Mouse (Mus musculus) gastrocnemius, adult 18-20 months (tissue): ENCODE results near the gene Scube2. TPM values are rescaled to one million over a fixed set of nuclear protein-coding genes. Genes with fewer than 3 reads are reported as not detected.
A peak's percentile ranks its signal among the peaks of the same experiment; 100 is the strongest.

Experiments used
- DNase-seq: peaks from one replicate; pipeline ENCODE4 v3.0.0; 2021; ENCODE audit warnings: low spot score
- total RNA-seq, 2 experiments: library from RNA; stranded (reverse); gene quantifications; 2 replicates each; pipeline ENCODE4 v1.2.3; 2021

Scube2 gene
- total RNA-seq, 2 experiments from 2014 or later = 2.1 to 3.7 TPM

DNA sequence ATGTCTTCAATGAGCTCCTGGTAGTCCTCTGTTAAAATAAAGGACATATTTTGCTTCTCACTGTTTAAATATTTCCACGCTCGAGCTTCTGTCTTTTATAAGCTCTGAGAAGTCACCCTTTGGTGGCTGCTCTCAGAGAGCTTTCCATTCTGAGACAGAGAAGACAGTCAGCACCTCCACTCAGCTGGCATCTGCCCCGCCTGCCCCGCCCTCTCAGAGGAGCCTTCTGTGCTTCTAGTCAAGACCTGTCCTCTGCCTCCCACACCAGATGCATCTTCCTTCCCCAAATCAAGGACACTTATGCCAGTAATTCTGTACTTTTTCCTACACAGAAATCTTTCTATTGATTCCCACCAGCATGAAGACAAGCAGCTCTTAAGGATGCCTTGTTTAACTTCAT, 64.9 kb downstream of the Scube2 start:
- DNase-seq = no peak

DNA sequence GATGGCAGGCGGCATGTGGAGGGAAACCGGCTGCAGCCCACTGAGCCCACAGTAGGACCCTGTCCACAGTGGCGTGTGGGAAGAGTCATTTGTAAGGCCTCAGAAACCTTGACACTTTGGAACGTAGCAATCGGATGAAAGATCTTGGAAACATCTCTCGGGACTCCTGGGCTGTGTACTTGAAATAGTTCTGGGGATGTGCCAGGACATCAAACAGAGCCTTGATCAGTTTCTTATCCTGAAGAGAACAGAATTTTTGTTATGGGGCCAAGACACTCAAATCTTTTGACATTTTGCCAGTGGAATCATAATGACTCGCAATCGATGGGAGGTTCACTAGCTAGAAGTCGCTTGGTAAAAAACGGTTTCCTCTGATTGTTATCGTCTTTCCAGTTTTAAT, 66.3 kb downstream of the Scube2 start:
- DNase-seq = no peak

DNA sequence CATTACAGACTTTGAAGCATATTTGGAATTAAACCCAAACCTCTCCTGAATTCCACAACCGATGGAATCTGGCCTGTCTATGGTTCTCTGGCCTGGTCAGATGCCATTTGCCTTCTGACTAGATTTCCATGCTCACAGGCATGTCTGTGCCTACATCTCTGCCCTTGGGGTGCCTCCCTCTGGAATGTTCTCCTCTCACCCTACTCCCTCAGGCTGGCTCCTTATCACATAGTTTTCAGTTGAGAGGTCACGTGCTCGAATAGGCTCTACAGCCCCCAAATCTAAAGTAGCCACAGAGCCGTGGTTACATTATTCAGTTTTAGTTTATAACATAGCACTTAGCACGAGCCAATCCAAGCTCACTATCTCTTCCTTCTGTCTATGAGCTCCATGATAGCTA, 69.9 kb downstream of the Scube2 start:
- no peak for DNase-seq

DNA sequence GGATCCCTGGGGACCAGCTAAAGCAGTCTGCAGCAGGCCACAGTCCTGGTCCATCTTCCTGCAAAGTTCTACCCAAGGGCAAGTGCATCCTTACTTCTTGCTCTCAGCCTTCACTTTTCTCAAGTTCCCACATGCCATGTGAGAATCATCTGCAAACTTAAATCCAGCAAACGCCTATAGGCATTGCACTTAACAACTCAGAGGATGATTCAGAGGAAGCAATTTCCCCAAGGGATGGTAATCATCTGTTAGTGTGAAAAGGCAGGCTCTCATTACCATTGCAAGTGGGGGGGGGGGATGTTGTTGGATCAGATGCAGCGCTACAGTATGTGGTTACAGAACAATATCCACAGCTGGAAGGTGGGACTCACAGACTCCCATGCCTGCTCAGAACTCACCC, 70.9 kb downstream of the Scube2 start:
- no peak for DNase-seq

GRCm38 (mm10) chr7:109792759-109793158, 72.7 kb downstream of the Scube2 start:
- DNase-seq = peak; percentile 58

DNA sequence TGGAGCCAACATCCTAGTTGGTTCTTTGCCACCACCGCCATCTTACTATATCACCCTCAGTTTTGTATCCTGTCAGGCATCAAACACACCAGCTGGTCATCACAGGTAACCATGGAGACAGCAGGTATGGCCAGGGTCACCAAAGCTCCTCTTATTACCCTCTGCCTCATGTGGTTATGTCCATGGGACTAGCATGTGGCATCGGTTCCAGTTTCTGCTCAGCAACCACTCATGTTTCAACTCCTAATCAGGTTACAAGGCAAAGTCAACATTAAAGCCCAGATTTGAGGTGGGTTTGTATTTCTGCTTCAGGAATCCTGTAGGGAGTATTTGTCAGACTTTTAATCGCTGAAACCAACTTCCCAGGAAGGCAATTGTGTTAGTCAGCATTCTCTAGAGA, 74.7 kb downstream of the Scube2 start:
- DNase-seq = no peak

DNA sequence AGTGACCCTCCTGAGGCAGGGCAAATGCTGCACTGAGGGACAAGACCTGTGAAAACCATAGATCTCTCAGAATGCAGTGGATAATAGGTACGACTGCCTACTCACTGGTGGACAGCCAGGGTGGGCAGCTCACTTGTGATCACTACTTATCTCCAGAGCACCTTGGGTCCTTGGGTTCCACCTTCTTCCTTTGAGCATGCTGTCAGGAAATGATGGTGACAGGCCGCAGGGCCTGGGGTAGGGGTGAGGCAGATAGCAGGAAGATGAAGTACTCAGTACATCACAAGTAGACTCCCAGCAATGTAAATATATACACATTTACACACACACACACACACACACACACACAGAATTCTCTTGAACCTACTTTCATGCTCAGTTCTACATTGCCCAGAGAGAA, 77.6 kb downstream of the Scube2 start:
- no peak for DNase-seq

GRCm38 (mm10) chr7:109783281-109783680, 82.2 kb downstream of the Scube2 start:
- no peak for DNase-seq

GRCm38 (mm10) chr7:109781470-109782203, 83.8 kb downstream of the Scube2 start, which contains the start of gene Nrip3:
Gene Nrip3, minus strand, starts transcription at chr7:109782025.
- DNase-seq = peak; percentile 51

DNA sequence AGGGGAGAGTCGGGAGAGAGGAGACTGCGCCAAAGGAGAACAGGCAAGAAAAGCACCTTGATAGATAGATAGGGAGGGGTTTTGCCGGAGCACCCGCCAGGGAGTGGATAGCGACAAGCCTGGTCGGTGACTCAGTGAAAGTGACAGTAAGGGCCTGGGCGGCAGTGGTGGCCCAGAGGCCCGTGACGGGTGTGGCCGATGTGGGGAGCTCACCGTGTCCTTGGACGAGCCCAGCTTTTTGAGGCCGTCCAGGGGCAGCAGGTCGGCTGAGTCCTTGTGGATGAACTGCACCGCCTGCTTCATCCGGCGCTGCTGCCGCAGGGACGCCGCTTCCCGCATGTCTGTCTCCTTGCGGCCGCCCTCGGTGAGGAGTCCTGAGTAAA, 84.4 kb downstream of the Scube2 start:
- DNase-seq = no peak

GRCm38 (mm10) chr7:109772251-109772650, 93.2 kb downstream of the Scube2 start:
- DNase-seq = no peak

- no peak for DNase-seq
These were observed 96.6 kb downstream of the Scube2 start for GRCm38 (mm10) chr7:109768699-109769383.

DNA sequence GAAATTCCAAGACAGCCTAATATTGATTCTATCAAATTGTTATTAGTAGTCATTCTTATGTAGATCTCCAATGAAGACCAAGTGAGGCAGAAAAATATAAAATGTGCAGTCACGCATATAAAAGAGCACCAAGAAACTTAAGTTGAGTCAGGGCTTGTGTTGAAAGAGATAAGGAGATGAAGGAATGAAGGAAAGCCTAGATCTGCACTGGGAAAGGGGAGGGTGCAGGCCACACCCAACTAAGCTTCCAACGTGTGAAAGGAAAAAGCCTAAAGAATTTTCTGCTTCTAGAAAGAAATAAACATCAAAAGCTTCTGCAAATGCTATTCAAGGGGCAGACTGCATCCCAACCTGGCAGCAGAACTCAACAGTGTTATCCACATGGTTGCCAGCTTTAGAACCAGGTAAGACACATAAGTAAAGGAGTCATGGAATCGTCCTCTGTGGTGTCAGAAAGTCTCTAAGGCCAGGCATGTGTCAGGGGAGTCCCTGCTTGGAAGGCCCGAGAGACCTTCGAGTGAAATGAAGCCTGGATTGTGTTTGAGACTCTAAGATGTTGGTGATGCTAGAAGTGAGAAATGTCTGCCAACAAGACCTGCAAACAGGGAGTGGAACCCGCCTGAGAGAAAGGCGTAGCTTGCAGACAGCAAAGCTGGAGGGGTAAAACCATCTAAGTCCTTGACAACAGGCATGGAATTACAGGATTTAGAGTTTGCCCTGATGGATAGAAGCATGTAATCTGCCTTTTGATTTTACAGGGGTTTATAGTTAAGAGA, 97.7 kb downstream of the Scube2 start:
- no peak for DNase-seq

- DNase-seq = no peak
These were observed 101.5 kb downstream of the Scube2 start for GRCm38 (mm10) chr7:109764009-109764408.

- no peak for DNase-seq
These were observed 109.2 kb downstream of the Scube2 start for GRCm38 (mm10) chr7:109756291-109756690.

- no peak for DNase-seq
These were observed 111.4 kb downstream of the Scube2 start for GRCm38 (mm10) chr7:109754034-109754433.

- peak; percentile 76 for DNase-seq
These were observed 113.2 kb downstream of the Scube2 start, which contains the start of gene Tmem9b for GRCm38 (mm10) chr7:109752008-109752925. Gene Tmem9b, minus strand, starts transcription at chr7:109752875.

DNA sequence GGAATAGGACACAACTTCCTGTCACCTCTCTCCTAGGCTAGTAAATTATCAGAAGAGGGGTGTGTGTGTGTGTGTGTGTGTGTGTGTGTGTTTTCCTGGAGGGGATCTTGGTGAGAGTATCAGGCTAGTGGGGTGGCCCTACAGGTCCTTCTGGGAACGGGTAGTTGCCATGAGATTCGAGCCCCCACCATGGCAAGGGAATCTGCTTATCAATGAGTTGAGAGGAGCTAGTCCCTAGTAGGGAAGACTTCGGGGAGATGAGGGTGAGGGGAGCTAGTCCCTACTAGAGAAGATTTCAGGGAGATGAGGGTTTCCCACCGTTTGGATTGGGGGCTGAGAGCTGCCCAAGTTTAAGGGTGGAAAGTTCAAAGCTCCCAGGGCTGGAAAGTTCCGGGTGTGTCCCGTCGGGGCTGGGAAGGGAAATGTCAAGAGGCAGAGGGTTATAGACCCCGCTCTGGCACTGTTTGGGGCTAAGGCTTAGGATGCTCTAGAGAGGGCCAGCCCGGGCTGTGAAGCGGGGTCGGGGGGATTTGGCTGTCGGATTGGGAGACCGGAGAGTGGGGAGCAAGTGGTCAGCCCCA, 114.0 kb downstream of the Scube2 start:
- DNase-seq = no peak
